Mouse (Mus musculus) layer of hippocampus, adult 9-11 months (tissue): ENCODE measurements around the gene Trim43c.
"Not testable (repeated sequence)": the region's sequence is repeated elsewhere in the genome, so short reads cannot be mapped to it uniquely, and the experiment has no call there.

Experiments used
- DNase-seq: peaks from one replicate; pipeline ENCODE4 v3.0.0; 2022

The Trim43c gene

GRCm38 (mm10) chr9:88838864-88839263, at the start of gene Trim43c:
TSS of gene Trim43c (plus strand) at chr9:88839164.
- not testable (repeated sequence) for DNase-seq

DNA sequence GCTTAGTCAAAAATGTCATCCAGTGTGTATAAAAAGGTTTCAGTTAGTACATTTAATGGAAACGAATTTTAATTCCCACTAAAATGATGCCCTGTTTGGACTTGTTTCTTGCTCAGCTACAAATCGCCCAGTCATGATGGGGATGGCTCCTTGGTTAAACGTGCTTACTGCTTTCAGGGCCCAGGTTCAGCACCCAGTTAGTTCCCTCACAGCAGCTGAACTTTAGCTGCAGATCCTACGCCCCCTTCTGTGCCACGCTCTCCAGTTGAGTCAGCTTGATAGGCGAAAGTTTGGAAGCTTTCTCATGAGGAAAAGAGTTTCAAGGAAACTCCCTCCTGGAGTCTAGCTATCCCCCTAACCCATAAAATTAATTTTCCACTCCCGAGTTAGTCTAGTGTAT, 14.1 kb downstream of the Trim43c start:
- not testable (repeated sequence) for DNase-seq

DNA sequence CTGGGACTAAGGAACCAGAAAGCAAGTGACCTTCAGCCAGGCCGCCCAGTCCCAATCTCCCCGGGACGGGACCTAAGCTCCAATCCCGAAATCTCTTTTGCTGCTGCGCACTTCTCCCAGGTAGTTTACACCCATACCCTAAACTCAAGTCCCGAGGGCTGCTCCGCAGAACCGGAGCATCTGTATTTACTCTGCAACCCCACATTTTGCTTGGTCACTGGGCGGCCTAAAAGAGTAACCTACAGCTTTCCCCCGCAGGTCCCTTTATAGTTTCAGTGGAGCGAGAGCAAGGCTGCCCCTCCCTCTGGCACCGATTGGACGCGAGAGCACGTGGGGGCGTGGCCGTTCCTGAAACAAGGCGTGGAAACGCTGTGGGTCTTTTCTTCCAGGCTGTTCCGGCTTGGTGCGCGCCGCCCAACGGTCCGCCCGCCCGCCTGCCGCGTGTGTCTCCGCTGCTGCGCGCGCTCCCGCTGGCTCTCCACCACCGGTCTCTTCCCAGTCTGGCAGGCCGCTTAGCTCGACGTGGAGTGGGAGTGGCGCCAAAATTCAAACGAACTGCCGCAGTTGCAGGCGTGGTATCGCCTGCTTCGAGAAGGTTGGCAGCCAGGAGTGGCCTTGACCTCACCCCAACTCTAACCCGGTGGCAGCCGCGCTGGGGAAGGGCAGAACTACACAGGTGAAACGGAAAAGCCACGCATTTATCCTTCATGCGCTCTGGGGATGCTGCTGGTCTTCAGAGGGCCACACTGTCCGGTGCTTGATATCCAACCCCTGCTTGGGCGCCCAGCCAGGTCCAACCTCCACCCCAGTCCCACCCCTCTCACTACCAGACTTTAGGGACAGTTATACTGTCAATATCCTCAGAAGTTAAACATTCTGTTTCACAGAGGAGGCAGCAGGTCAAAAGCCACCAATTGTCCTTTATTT, 19.9 kb downstream of the Trim43c start:
- DNase-seq: peak; percentile 87
